Mouse (Mus musculus): Measurements from ENCODE around the gene Spp1. TPM values are rescaled to one million over a fixed set of nuclear protein-coding genes. Genes with fewer than 3 reads are reported as not detected.

Gene Spp1
- total and polyA plus RNA-seq, 3 experiments: 26.8 to 300 (median 175) TPM

Other genes starting within 250 kb of the Spp1 start
- under 1 TPM in 1 of 2 experiments, not detected in 1; 0.10 TPM for gene Dmp1, start 232.5 kb upstream of the Spp1 start, total RNA-seq (2021)
- not detected in 2 replicates for gene Dmp1, start 232.5 kb upstream of the Spp1 start, polyA plus RNA-seq (2012; rRNA removed)
- under 1 TPM in 1 of 2 experiments, not detected in 1; 0.32 TPM for gene Ibsp, start 135.9 kb upstream of the Spp1 start, total RNA-seq (2021)
- not detected in 2 replicates for gene Ibsp, start 135.9 kb upstream of the Spp1 start, polyA plus RNA-seq (2012; rRNA removed)
- gene Mepe, start 109.8 kb upstream of the Spp1 start, total RNA-seq (2021): not detected
- not detected in 2 replicates for gene Mepe, start 109.8 kb upstream of the Spp1 start, polyA plus RNA-seq (2012; rRNA removed)
- gene Pkd2, start 24.3 kb downstream of the Spp1 start, total RNA-seq (2021): 10 to 100 TPM; 33.0 to 44.4 TPM
- gene Pkd2, start 24.3 kb downstream of the Spp1 start, polyA plus RNA-seq (2012; rRNA removed): 21.9 and 33.1 TPM in 2 replicates
- gene BC005561, start 73.2 kb downstream of the Spp1 start, total RNA-seq (2021): 10 to 100 TPM in 1 of 2 experiments, 1 to 10 TPM in 1; 6.3 to 14.3 TPM
- gene BC005561, start 73.2 kb downstream of the Spp1 start, polyA plus RNA-seq (2012; rRNA removed): 0.89 and 1.8 TPM in 2 replicates

Data from adrenal gland, adult 2 months (tissue).